Mouse (Mus musculus) limb, embryonic 13.5 days (tissue): ENCODE data around the gene Ncaph. TPM values are rescaled to one million over a fixed set of nuclear protein-coding genes. Genes with fewer than 3 reads are reported as not detected.
"Not testable (repeated sequence)": the region's sequence is repeated elsewhere in the genome, so short reads cannot be mapped to it uniquely, and the experiment has no call there.

Source experiments
- ATAC-seq: fragments of 200-750 bp; cut with Nextera tagmentation; 2 replicates; pipeline ENCODE4 v1.8.0; 2017; ENCODE audit warnings: low read depth, moderate number of reproducible peaks, moderate TSS enrichment; ENCODE audit not compliant: low FRiP score
- H3K27ac ChIP-seq: fragments of 300-500 bp; sonication (generic); 2 replicates; pipeline ENCODE4 v1.5.1; 2015; ENCODE audit warnings: inconsistent platforms, mild to moderate bottlenecking, moderate library complexity
- H3K27me3 ChIP-seq: fragments of 300-500 bp; sonication (generic); 2 replicates; pipeline ENCODE4 v1.6.1; 2015; ENCODE audit warnings: mild to moderate bottlenecking, inconsistent platforms
- H3K36me3 ChIP-seq: fragments of 300-500 bp; sonication (generic); 2 replicates; pipeline ENCODE4 v1.6.1; 2015; ENCODE audit warnings: inconsistent platforms, mild to moderate bottlenecking, moderate library complexity
- H3K4me1 ChIP-seq: fragments of 300-500 bp; sonication (generic); 2 replicates; pipeline ENCODE4 v1.6.1; 2015; ENCODE audit warnings: inconsistent platforms
- H3K4me2 ChIP-seq: fragments of 300-500 bp; sonication (generic); replicated peaks from 2 replicates; pipeline ENCODE4 v1.6.1; 2015; ENCODE audit warnings: inconsistent platforms, mild to moderate bottlenecking, moderate library complexity
- H3K4me3 ChIP-seq: fragments of 300-500 bp; sonication (generic); 2 replicates; pipeline ENCODE4 v1.5.1; 2015; ENCODE audit warnings: moderate library complexity, mild to moderate bottlenecking, inconsistent platforms
- H3K9ac ChIP-seq: fragments of 300-500 bp; sonication (generic); 2 replicates; pipeline ENCODE4 v1.6.1; 2015; ENCODE audit warnings: mild to moderate bottlenecking, inconsistent platforms
- H3K9me3 ChIP-seq: fragments of 300-500 bp; sonication (generic); 2 replicates; pipeline ENCODE4 v1.6.1; 2016; ENCODE audit warnings: inconsistent platforms
- WGBS: fragments of 180-500 bp; shearing (Covaris S2); methylation state at CpG from one replicate; pipeline ENCODE4 v1.1.7; 2015; 5-methylcytosine and 5-hydroxymethylcytosine counted together
- polyA plus RNA-seq: library from polyadenylated mRNA; unstranded; fragments of >200 nt; fragmentation: Nextera tagmentation; extraction: Ambion mirVana; gene quantifications from 2 replicates; pipeline ENCODE4 v1.2.1, GENCODE M21; 2015

The Ncaph gene
- polyA plus RNA-seq, 1 experiment from 2014 or later, result 83.1 TPM

DNA sequence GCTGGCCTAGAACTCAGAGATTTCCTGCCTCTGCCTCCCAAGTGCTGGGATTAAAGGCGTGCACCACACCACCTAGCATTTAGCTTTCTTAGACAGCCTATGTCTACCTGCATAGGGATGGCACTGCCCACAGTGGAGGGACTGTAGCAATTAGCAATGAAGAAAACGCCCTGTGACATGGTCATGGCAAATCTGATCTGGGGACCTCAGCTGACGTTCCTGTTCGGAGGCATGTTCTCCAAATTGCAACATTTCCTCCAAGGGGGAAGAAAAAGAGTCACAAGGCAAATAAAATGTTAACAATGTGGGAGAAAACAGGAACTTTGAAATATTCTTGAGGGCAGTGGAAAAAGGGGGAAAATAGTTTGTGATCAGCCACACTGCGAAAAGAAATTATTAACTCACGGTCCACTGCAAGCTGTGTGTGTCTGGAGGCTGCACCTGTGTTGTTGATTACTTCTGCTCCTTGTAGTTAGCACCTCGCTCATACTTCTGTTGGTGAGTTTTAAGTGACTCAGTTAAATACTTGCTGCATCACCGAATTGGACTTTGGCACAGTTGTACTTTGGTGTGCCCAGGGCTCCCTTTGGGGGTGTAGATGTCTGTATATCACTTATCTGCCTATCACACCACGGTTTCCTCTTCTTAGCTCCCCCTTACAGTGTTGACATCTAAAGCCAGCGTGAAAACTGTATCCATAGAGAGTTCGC is 53.7 kb downstream of the Ncaph start:
- no peak overlapping the region for H3K9ac ChIP-seq
- H3K4me3 ChIP-seq, result no peak overlapping the region
- ATAC-seq, result no peak
- H3K27me3 ChIP-seq, result no peaks in the 10 kb centered on the region
- H3K9me3 ChIP-seq, result no peaks in the 10 kb centered on the region
- 88% methylated on average over 11 of the region's 11 CpGs for WGBS
- H3K27ac ChIP-seq, result no peak overlapping the region
- no peaks in the 10 kb centered on the region for H3K4me1 ChIP-seq
- no peak overlapping the region for H3K4me2 ChIP-seq
- H3K36me3 ChIP-seq, result peaks cover 8% of the 10 kb centered on the region

DNA sequence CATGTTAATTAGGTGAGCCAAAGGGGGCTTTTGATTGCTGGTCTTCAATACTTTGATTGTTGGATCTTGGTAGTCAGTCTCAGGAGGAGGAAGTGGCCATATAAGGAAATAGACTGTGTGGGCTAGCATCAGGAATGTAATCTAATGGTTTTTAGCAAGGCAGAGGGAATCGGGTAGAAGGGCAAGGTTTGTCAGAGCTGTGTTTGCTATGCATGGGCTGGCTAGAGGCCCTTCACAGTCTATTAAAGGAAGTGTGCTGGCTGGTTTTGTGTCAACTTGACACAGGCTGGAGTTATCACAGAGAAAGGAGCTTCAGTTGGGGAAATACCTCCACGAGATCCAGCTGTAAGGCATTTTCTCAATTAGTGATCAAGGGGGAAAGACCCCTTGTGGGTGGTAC is 54.7 kb downstream of the Ncaph start:
- H3K27me3 ChIP-seq, H3K9ac ChIP-seq, H3K4me3 ChIP-seq, H3K27ac ChIP-seq, H3K36me3 ChIP-seq, ATAC-seq, H3K4me1 ChIP-seq, H3K4me2 ChIP-seq, H3K9me3 ChIP-seq: not testable (repeated sequence)
- WGBS, result 46% methylated on average over 2 of the region's 2 CpGs

DNA sequence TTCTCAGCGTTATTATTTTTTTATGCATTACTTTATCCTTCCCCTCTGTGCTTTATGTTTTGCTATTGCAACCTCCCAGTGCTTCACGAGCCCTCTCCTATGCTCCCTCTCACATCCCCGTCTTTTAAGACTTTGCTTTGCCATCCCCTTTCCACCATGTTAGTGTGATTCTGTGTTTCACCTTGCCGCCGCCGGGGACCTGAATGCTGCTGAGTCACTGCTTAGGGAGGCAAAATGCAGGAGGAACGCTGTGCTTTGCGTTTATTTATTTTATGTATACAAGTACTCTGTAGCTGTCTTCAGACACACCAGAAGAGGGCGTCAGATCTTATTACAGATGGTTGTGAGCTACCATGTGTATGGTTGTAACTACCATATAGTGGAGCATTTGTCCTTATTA is 56.1 kb downstream of the Ncaph start:
- Histone ChIP-seq H3K27ac (no peak overlapping the region), H3K9ac (no peak overlapping the region), H3K4me3 (no peak overlapping the region), H3K36me3 (peaks cover 8% of the 10 kb centered on the region), H3K9me3 (no peaks in the 10 kb centered on the region), H3K4me1 (no peaks in the 10 kb centered on the region), H3K27me3 (no peaks in the 10 kb centered on the region), H3K4me2 (no peak overlapping the region)
- no peak for ATAC-seq
- 78% methylated on average over 9 of the region's 9 CpGs for WGBS

DNA sequence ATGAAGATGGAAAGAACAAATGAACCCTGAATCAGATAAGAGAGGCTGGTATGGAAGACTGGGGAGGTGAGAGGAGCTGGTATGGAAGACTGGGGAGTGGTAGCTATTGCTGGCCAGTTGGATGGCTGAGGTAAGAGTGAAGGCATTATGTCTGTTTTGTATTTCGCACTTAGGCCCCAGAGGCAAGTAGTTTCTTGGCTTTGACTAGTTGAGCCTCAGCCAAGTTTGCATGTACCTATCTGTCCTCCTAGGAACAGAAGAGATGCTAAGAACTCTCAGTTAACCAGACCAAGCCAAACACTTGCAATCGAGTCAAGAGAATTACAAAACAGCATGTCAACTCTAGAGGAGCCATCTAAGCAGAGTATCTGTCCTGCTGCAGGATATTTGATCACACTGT is 59.6 kb downstream of the Ncaph start:
- H3K27ac ChIP-seq, result no peak overlapping the region
- ATAC-seq, result no peak
- peaks cover 12% of the 10 kb centered on the region for H3K4me1 ChIP-seq
- no peaks in the 10 kb centered on the region for H3K9me3 ChIP-seq
- H3K36me3 ChIP-seq, result no peaks in the 10 kb centered on the region
- no peak overlapping the region for H3K4me2 ChIP-seq
- 87% methylated on average over 2 of the region's 2 CpGs for WGBS
- no peak overlapping the region for H3K4me3 ChIP-seq
- H3K27me3 ChIP-seq, result no peaks in the 10 kb centered on the region
- H3K9ac ChIP-seq, result no peak overlapping the region

DNA sequence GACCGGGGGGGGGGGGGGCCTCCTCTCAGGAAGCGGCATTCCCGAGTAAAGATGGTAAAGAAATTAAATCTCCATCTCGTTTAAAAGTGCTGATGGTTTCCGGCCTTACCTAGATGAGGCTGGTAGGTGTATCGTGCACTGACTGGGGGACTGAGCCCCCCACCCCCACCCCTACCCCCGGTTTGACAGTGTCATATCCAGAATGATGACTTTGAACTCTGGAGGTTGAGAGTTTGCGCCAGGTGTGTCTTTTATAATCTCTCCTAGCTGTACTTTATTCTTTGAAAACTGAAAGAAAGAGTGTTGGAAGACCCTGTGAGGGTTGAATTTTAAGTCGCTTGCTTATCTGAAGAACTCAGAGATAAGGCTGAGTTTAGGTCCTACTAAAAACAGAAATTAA is 62.9 kb downstream of the Ncaph start:
- Histone ChIP-seq H3K9ac (peak overlapping the region; percentile 81), H3K4me1 (peaks cover 12% of the 10 kb centered on the region), H3K36me3 (peaks cover 10% of the 10 kb centered on the region), H3K27me3 (no peaks in the 10 kb centered on the region), H3K27ac (peak overlapping the region; percentile 73; the same call in 1 of the 2 replicates), H3K4me3 (peak overlapping the region; percentile 67), H3K4me2 (peak overlapping the region; percentile 70), H3K9me3 (no peaks in the 10 kb centered on the region)
- WGBS, result 13% methylated on average over 9 of the region's 9 CpGs
- peak; percentile 32 for ATAC-seq

DNA sequence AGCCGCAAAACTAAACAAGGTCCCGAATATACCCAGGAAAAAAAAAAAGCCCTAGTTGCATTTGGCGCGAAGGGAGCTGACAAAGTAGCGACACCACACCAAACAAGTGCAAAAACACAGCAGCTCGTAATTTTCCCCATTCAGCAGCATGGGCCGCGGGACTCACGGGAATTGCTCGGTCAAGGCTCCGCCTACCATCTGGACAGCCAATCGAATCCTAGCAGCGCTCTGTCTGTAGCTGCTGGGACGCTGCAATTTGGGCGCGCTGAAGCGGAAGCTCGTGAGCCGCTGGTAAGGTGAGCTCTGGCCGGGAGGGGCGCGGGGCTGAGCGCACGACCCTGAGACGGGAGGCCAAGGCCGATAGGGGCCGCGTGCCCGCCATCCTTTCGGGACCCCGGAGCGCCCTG is 63.3 kb downstream of the Ncaph start, which contains the start of gene Blvra:
Gene Blvra, plus strand, starts transcription at position 231 of the 407 bp plus-strand sequence.
- peaks cover 10% of the 10 kb centered on the region for H3K36me3 ChIP-seq
- H3K4me1 ChIP-seq, result peaks cover 12% of the 10 kb centered on the region
- WGBS, result under 1% methylated on average over 30 of the region's 32 CpGs
- peak within 1 kb of the TSS; percentile 70 for H3K4me2 ChIP-seq
- peak within 1 kb of the TSS; percentile 81 for H3K9ac ChIP-seq
- H3K27me3 ChIP-seq, result no peaks in the 10 kb centered on the region
- H3K4me3 ChIP-seq, result peak within 1 kb of the TSS; percentile 67
- peak; percentile 100 for ATAC-seq
- no peaks in the 10 kb centered on the region for H3K9me3 ChIP-seq
- peak within 1 kb of the TSS; percentile 73; the same call in 1 of the 2 replicates for H3K27ac ChIP-seq

DNA sequence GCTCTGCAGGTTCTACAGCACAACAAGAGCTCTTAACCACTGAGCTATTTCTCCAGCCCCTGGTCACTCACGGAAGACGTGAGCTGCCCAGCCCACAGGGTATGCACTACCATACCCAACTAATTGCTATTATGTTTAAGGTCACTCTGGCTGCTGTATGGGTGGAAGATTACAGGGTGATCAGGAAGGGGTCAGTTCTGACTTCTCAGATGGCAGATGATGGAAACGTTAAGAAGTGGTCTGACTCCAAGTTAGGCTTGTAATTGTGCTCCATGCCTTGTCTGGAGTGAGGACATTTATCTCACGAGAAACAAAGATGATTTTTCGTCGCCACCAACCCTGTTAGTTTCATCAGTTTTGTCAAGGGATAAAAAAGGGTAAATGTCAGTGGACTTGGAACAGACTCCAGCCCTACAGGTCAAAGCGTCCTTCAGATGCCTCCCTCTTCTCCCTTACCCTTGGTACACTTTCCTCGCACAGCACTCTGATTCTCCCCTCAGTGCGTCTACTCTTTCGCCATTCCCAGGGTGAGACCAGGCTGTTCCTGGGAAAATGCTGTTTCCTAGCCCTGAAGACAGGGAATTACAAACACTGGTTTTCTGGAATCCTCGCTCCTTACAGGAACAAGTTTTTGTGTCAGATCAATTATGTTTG is 63.8 kb downstream of the Ncaph start:
- Histone ChIP-seq H3K4me1 (peaks cover 12% of the 10 kb centered on the region), H3K4me3 (peak overlapping the region; percentile 67), H3K9ac (peak overlapping the region; percentile 81), H3K27ac (no peak overlapping the region; the same call in 1 of the 2 replicates), H3K4me2 (peak overlapping the region; percentile 70), H3K27me3 (no peaks in the 10 kb centered on the region), H3K9me3 (no peaks in the 10 kb centered on the region), H3K36me3 (peaks cover 10% of the 10 kb centered on the region)
- 0 out of 2 replicates have a peak, but pooled peaks have one; percentile 38 for ATAC-seq
- 10% methylated on average over 11 of the region's 11 CpGs for WGBS

DNA sequence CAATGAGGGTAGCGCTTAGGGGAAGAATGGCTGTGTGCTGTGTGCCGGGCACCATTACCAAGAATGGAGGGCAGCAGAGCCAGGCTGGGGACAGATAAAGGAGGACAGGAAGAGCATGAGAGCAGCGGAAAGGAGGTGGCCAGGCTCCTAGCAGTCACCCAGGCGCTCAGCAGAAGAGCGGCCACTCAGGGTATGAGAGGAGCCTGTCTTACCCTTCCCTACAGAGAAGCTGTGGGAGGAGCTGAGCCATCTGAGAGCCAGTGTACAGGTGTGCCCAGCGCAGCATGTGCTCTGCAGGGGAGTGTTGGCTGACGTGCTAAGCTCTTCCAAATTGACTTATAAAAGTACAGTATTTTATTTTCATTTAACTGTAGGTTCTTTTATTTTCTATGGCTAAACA is 64.9 kb downstream of the Ncaph start:
- ATAC-seq, result no peak
- H3K36me3 ChIP-seq, result peaks cover 12% of the 10 kb centered on the region
- peaks cover 12% of the 10 kb centered on the region for H3K4me1 ChIP-seq
- no peak overlapping the region for H3K4me2 ChIP-seq
- no peak overlapping the region for H3K27ac ChIP-seq
- no peak overlapping the region for H3K4me3 ChIP-seq
- H3K27me3 ChIP-seq, result no peaks in the 10 kb centered on the region
- H3K9me3 ChIP-seq, result no peaks in the 10 kb centered on the region
- no peak overlapping the region for H3K9ac ChIP-seq
- WGBS, result 71% methylated on average over 7 of the region's 7 CpGs

DNA sequence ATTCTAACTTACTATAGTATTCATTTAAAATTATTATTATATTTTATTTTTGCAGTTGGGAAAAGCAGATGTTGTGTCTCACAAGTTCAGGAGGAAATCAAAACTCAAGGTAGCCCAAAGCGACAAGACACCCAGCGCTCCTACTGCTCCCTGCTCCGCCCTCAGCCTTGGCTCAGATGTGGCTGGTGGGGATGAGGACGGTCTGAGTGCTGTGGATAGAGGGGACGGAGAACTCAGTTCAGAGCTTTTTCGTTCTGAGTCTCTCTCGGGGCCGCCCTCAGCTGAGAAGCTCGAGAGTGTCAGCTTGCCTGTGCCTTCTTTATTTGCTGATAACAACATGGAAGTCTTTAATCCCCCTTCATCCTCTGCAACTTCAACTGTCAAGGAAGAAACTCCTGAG is 72.3 kb downstream of the Ncaph start:
- 94% methylated on average over 9 of the region's 9 CpGs for WGBS
- H3K9me3 ChIP-seq, result no peaks in the 10 kb centered on the region
- no peak overlapping the region for H3K9ac ChIP-seq
- no peak overlapping the region for H3K4me3 ChIP-seq
- H3K4me1 ChIP-seq, result no peaks in the 10 kb centered on the region
- peaks cover 65% of the 10 kb centered on the region for H3K36me3 ChIP-seq
- H3K27me3 ChIP-seq, result no peaks in the 10 kb centered on the region
- no peak for ATAC-seq
- H3K27ac ChIP-seq, result no peak overlapping the region
- no peak overlapping the region for H3K4me2 ChIP-seq

Other genes with a start within 250 kb of the Ncaph start
- gene Sppl2a, start 200.7 kb downstream of the Ncaph start, polyA plus RNA-seq, result 51.2 and 53.2 TPM in 2 replicates
- 10.5 and 12.8 TPM in 2 replicates for gene Ap4e1, start 125.2 kb downstream of the Ncaph start, polyA plus RNA-seq
- 44.3 and 45.6 TPM in 2 replicates for gene Blvra, start 63.3 kb downstream of the Ncaph start, polyA plus RNA-seq
- gene Itpripl1, start 9.5 kb upstream of the Ncaph start, polyA plus RNA-seq, result 27.6 and 30.1 TPM in 2 replicates
- gene 1810024B03Rik, start 74.3 kb upstream of the Ncaph start, polyA plus RNA-seq, result 2.3 and 2.4 TPM in 2 replicates
- 66.9 and 70.0 TPM in 2 replicates for gene Snrnp200, start 74.4 kb upstream of the Ncaph start, polyA plus RNA-seq
- gene Ciao1, start 113.9 kb upstream of the Ncaph start, polyA plus RNA-seq, result 65.6 and 67.2 TPM in 2 replicates
- gene Tmem127, start 114.0 kb upstream of the Ncaph start, polyA plus RNA-seq, result 30.8 and 32.2 TPM in 2 replicates
- gene Stard7, start 136.3 kb upstream of the Ncaph start, polyA plus RNA-seq, result 63.8 and 64.1 TPM in 2 replicates
- 4.4 and 4.6 TPM in 2 replicates for gene Dusp2, start 202.2 kb upstream of the Ncaph start, polyA plus RNA-seq
- 0.06 and 0.14 TPM in 2 replicates for gene Astl, start 204.7 kb upstream of the Ncaph start, polyA plus RNA-seq
- 0.45 and 0.56 TPM in 2 replicates for gene Adra2b, start 229.3 kb upstream of the Ncaph start, polyA plus RNA-seq